ENCODE assay signal across 9 mouse cellular contexts in genomic region chr19:32030430-32030829, GRCm38 (mm10).
DNase-seq lines count a peak whose midpoint lies in the region; ATAC-seq lines count a peak whose summit lies in the region.
"Had no signal": no experiment of that assay in that cellular context is flagged by ENCODE, and none has a peak within 500 bp of the region (broad histone marks: within the 10 kb centered on the region; RNA-seq: fewer than 3 reads in every experiment).

No protein-coding gene starts in this region.

- H3K4me1 ChIP-seq in kidney, embryonic 15.5 days = no peaks in the 10 kb centered on the region

- H3K4me2 ChIP-seq in kidney, embryonic 15.5 days = no peak overlapping the region

- H3K9me3 ChIP-seq in kidney, embryonic 15.5 days (replicated peaks) = no peaks in the 10 kb centered on the region

- WGBS in kidney, embryonic 15.5 days = 3% methylated on average over 1 of the region's 1 CpGs

- no peak overlapping the region for H3K4me3 ChIP-seq in kidney, embryonic 15.5 days (replicated peaks)

- no peak for ATAC-seq in kidney, embryonic 15.5 days (replicated peaks; ENCODE audit: low FRiP score)
- peak; percentile 61 for ATAC-seq in monocyte, adult 5-6 weeks (replicated peaks; ENCODE audit: insufficient number of reproducible peaks, low FRiP score, low TSS enrichment, poor library complexity, severe bottlenecking)

- H3K36me3 ChIP-seq in kidney, embryonic 15.5 days = no peaks in the 10 kb centered on the region

- H3K27me3 ChIP-seq in kidney, embryonic 15.5 days = no peaks in the 10 kb centered on the region

- H3K9ac ChIP-seq in kidney, embryonic 15.5 days = no peak overlapping the region

- H3K27ac ChIP-seq in kidney, embryonic 15.5 days = no peak overlapping the region
- H3K27ac ChIP-seq: macrophage had no signal

- peak; percentile 35 to 51 for DNase-seq in kidney, adult 8-10 months
- DNase-seq in CD4-positive, CD25-positive, alpha-beta regulatory T cell, adult 2 months (ENCODE audit: low read depth, low spot score) = peak; percentile 81
- DNase-seq in Muller cell, postnatal 12 days (ENCODE audit: inconsistent ontology term) = peak; percentile 12
- DNase-seq in fibroblast of lung, adult 2 months (ENCODE audit: low read depth) = peak; percentile 28
- peak; percentile 62 for DNase-seq in kidney, postnatal 10 days
- no peak for DNase-seq in urinary bladder, postnatal 10 days (ENCODE audit: low spot score)
